Comparison of ENCODE assay signal across 17 mouse cellular contexts in the genomic region with DNA sequence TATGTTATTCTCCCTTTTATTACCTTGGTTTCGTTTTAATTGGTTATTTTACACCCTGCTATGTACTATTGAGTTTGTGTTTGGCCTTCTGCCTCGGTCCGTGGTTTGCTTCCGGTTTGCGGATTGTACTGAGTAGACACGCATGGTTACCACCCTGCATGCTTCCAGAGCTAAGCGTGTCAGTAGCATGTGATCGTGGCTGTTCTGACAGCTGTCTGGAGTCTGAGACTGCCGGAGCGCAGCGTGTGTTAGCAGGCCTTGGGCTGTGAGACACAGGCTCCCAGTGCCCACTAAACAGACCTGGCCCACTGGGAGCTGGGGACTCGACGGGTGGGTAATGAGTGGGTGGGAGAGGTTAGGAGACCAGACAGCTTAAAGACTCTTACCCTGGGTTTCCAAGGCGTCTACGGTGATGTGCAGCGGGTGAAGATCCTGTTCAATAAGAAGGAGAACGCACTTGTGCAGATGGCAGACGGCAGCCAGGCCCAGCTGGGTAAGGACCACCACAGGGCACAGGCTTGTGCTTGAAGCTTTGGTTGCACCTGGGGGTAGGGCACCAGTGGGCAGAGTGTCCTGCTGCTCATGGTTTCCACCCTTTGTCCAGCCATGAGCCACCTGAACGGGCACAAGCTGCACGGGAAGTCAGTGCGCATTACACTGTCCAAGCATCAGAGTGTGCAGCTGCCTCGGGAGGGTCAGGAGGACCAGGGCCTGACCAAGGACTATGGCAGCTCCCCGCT. TPM values are rescaled to one million over a fixed set of nuclear protein-coding genes. Genes with fewer than 3 reads are reported as not detected.
A peak's percentile ranks its signal among the peaks of the same experiment; 100 is the strongest.
DNase-seq lines count a peak whose midpoint lies in the region; ATAC-seq and TF ChIP-seq lines count a peak whose summit lies in the region.
"Had no signal": no experiment of that assay in that cellular context is flagged by ENCODE, and none has a peak within 500 bp of the region (broad histone marks: within the 10 kb centered on the region; RNA-seq: fewer than 3 reads in every experiment).

No protein-coding gene starts in this region.

- no peaks in the 10 kb centered on the region for H3K27me3 ChIP-seq in intestine, embryonic 15.5 days (replicated peaks)
- no peaks in the 10 kb centered on the region for H3K27me3 ChIP-seq in intestine, embryonic 16.5 days (replicated peaks; ENCODE audit: control insufficient read depth, insufficient read depth, low read length)
- no peaks in the 10 kb centered on the region for H3K27me3 ChIP-seq in midbrain, postnatal 0 days (ENCODE audit: insufficient read depth, low read length)
- H3K27me3 ChIP-seq in midbrain, embryonic 15.5 days (replicated peaks), result no peaks in the 10 kb centered on the region
- no peaks in the 10 kb centered on the region for H3K27me3 ChIP-seq in embryonic facial prominence, embryonic 15.5 days
- H3K27me3 ChIP-seq in neural tube, embryonic 15.5 days (replicated peaks), result no peaks in the 10 kb centered on the region
- H3K27me3 ChIP-seq: liver, embryonic 13.5 days; stomach, embryonic 15.5 days had no signal

- no peaks in the 10 kb centered on the region for H3K9me3 ChIP-seq in intestine, embryonic 15.5 days
- no peaks in the 10 kb centered on the region for H3K9me3 ChIP-seq in intestine, embryonic 16.5 days (ENCODE audit: control insufficient read depth, low read length)
- H3K9me3 ChIP-seq in midbrain, postnatal 0 days (ENCODE audit: low read length), result no peaks in the 10 kb centered on the region
- H3K9me3 ChIP-seq in midbrain, embryonic 15.5 days, result no peaks in the 10 kb centered on the region
- no peaks in the 10 kb centered on the region for H3K9me3 ChIP-seq in embryonic facial prominence, embryonic 15.5 days (replicated peaks)
- no peaks in the 10 kb centered on the region for H3K9me3 ChIP-seq in neural tube, embryonic 15.5 days (replicated peaks)
- H3K9me3 ChIP-seq: liver, embryonic 13.5 days; stomach, embryonic 15.5 days had no signal

- 84% methylated on average over 23 of the region's 23 CpGs for WGBS in intestine, embryonic 15.5 days
- WGBS in intestine, embryonic 16.5 days, result 85% methylated on average over 23 of the region's 23 CpGs
- WGBS in midbrain, postnatal 0 days, result 80% methylated on average over 23 of the region's 23 CpGs
- WGBS in midbrain, embryonic 15.5 days, result 85% methylated on average over 23 of the region's 23 CpGs
- WGBS in embryonic facial prominence, embryonic 15.5 days, result 78% methylated on average over 23 of the region's 23 CpGs
- WGBS in neural tube, embryonic 15.5 days, result 74% methylated on average over 23 of the region's 23 CpGs

- H3K4me1 ChIP-seq in intestine, embryonic 15.5 days (replicated peaks), result peaks cover 50% of the 10 kb centered on the region
- peaks cover 38% of the 10 kb centered on the region for H3K4me1 ChIP-seq in intestine, embryonic 16.5 days (ENCODE audit: control insufficient read depth, insufficient read depth, low read length)
- H3K4me1 ChIP-seq in midbrain, postnatal 0 days (ENCODE audit: insufficient read depth, low read length), result peaks cover 6% of the 10 kb centered on the region; the same call in 1 of the 2 replicates
- peaks cover 38% of the 10 kb centered on the region for H3K4me1 ChIP-seq in midbrain, embryonic 15.5 days
- peaks cover 60% of the 10 kb centered on the region for H3K4me1 ChIP-seq in embryonic facial prominence, embryonic 15.5 days
- H3K4me1 ChIP-seq in neural tube, embryonic 15.5 days, result peaks cover 57% of the 10 kb centered on the region

- H3K4me2 ChIP-seq in intestine, embryonic 15.5 days (replicated peaks), result no peak overlapping the region
- H3K4me2 ChIP-seq in intestine, embryonic 16.5 days (ENCODE audit: low read depth, low read length), result no peak overlapping the region
- H3K4me2 ChIP-seq in midbrain, postnatal 0 days (ENCODE audit: low read depth, low read length, poor library complexity, severe bottlenecking), result no peak overlapping the region
- no peak overlapping the region for H3K4me2 ChIP-seq in midbrain, embryonic 15.5 days
- no peak overlapping the region for H3K4me2 ChIP-seq in embryonic facial prominence, embryonic 15.5 days (replicated peaks)
- H3K4me2 ChIP-seq in neural tube, embryonic 15.5 days, result no peak overlapping the region
- H3K4me2 ChIP-seq: liver, embryonic 13.5 days; stomach, embryonic 15.5 days had no signal

- DNase-seq in midbrain, postnatal 0 days (ENCODE audit: low spot score), result peak; percentile 57
- DNase-seq in layer of hippocampus, adult 18-20 months (ENCODE audit: low spot score in 2 of 2), result no peak
- DNase-seq: adrenal gland, postnatal 10 days; liver, embryonic 13.5 days; lung, postnatal 14 days; thymus, postnatal 4 days had no signal

- H3K36me3 ChIP-seq in intestine, embryonic 15.5 days, result peaks cover 55% of the 10 kb centered on the region
- H3K36me3 ChIP-seq in intestine, embryonic 16.5 days (ENCODE audit: control insufficient read depth, insufficient read depth, low read length), result peaks cover 43% of the 10 kb centered on the region
- peaks cover 66% of the 10 kb centered on the region for H3K36me3 ChIP-seq in midbrain, postnatal 0 days (ENCODE audit: insufficient read depth, low read length)
- peaks cover 68% of the 10 kb centered on the region for H3K36me3 ChIP-seq in midbrain, embryonic 15.5 days (replicated peaks)
- peaks cover 79% of the 10 kb centered on the region for H3K36me3 ChIP-seq in embryonic facial prominence, embryonic 15.5 days
- H3K36me3 ChIP-seq in neural tube, embryonic 15.5 days, result peaks cover 84% of the 10 kb centered on the region

- ATAC-seq in intestine, embryonic 15.5 days, result no peak
- ATAC-seq in intestine, embryonic 16.5 days, result no peak
- ATAC-seq in midbrain, postnatal 0 days (ENCODE audit: low FRiP score), result no peak
- ATAC-seq in midbrain, embryonic 15.5 days (replicated peaks), result no peak
- ATAC-seq in embryonic facial prominence, embryonic 15.5 days (ENCODE audit: insufficient number of reproducible peaks, low FRiP score, low TSS enrichment, low read depth), result no peak
- ATAC-seq in neural tube, embryonic 15.5 days (ENCODE audit: low FRiP score), result no peak

- H3K4me3 ChIP-seq in intestine, embryonic 15.5 days (replicated peaks), result no peak overlapping the region
- H3K4me3 ChIP-seq in intestine, embryonic 16.5 days (ENCODE audit: low read length), result no peak overlapping the region
- no peak overlapping the region for H3K4me3 ChIP-seq in midbrain, postnatal 0 days (ENCODE audit: low read depth, low read length)
- H3K4me3 ChIP-seq in midbrain, embryonic 15.5 days, result no peak overlapping the region
- H3K4me3 ChIP-seq in embryonic facial prominence, embryonic 15.5 days (replicated peaks), result no peak overlapping the region
- no peak overlapping the region for H3K4me3 ChIP-seq in neural tube, embryonic 15.5 days (replicated peaks)
- H3K4me3 ChIP-seq: liver, embryonic 13.5 days; stomach, embryonic 15.5 days had no signal

- no peak for TF ChIP-seq CTCF in midbrain, postnatal 0 days (IDR thresholded peaks at IDR 0.05)

- H3K9ac ChIP-seq in intestine, embryonic 15.5 days, result no peak overlapping the region
- no peak overlapping the region for H3K9ac ChIP-seq in intestine, embryonic 16.5 days (ENCODE audit: low read depth, low read length)
- H3K9ac ChIP-seq in midbrain, postnatal 0 days (replicated peaks; ENCODE audit: low read length, poor library complexity, severe bottlenecking), result no peak overlapping the region
- H3K9ac ChIP-seq in midbrain, embryonic 15.5 days, result no peak overlapping the region
- H3K9ac ChIP-seq in embryonic facial prominence, embryonic 15.5 days, result no peak overlapping the region
- no peak overlapping the region for H3K9ac ChIP-seq in neural tube, embryonic 15.5 days (replicated peaks)
- H3K9ac ChIP-seq: liver, embryonic 13.5 days; stomach, embryonic 15.5 days had no signal

- H3K27ac ChIP-seq in intestine, embryonic 15.5 days, result peak overlapping the region; percentile 6; the same call in 1 of the 2 replicates
- H3K27ac ChIP-seq in intestine, embryonic 16.5 days (ENCODE audit: low read length), result no peak overlapping the region
- no peak overlapping the region for H3K27ac ChIP-seq in midbrain, postnatal 0 days (ENCODE audit: low read depth, low read length)
- no peak overlapping the region for H3K27ac ChIP-seq in midbrain, embryonic 15.5 days
- H3K27ac ChIP-seq in embryonic facial prominence, embryonic 15.5 days (replicated peaks), result peak overlapping the region; percentile 66; the same call in 1 of the 2 replicates
- 0 out of 2 replicates have a peak overlapping the region, but pooled peaks have one; percentile 23 for H3K27ac ChIP-seq in neural tube, embryonic 15.5 days (replicated peaks)
- H3K27ac ChIP-seq: liver, embryonic 13.5 days; stomach, embryonic 15.5 days had no signal

RNA-seq across cellular contexts. Expression of gene Ptbp1, which starts 8.0 kb away (rescaled TPM):
- 307 and 314 TPM in 2 replicates for polyA plus RNA-seq in intestine, embryonic 15.5 days (2015; fragmentation: Nextera tagmentation; extraction: Ambion mirVana)
- 295 and 302 TPM in 2 replicates for polyA plus RNA-seq in intestine, embryonic 16.5 days (2015; fragmentation: Nextera tagmentation; extraction: Ambion mirVana)
- 114 and 119 TPM in 2 replicates for total RNA-seq in midbrain, postnatal 0 days (2014; rRNA removed)
- 46.2 and 49.7 TPM in 2 replicates for polyA plus RNA-seq in midbrain, postnatal 0 days (2015; fragmentation: Nextera tagmentation; extraction: Ambion mirVana)
- 72.7 and 79.4 TPM in 2 replicates for polyA plus RNA-seq in midbrain, embryonic 15.5 days (2015; fragmentation: Nextera tagmentation; extraction: Ambion mirVana)
- polyA plus RNA-seq in embryonic facial prominence, embryonic 15.5 days (2015; fragmentation: Nextera tagmentation; extraction: Ambion mirVana), result 299 and 325 TPM in 2 replicates
- 55.8 and 121 TPM in 2 replicates for polyA plus RNA-seq in neural tube, embryonic 15.5 days (2015; fragmentation: Nextera tagmentation; extraction: Ambion mirVana)
- 10 to 100 TPM; 48.8 to 58.4 TPM for total RNA-seq in layer of hippocampus, adult 18-20 months (2021)

RNA-seq across cellular contexts. Expression of gene Prtn3, which starts 12.1 kb away (rescaled TPM):
- polyA plus RNA-seq in intestine, embryonic 15.5 days (2015; fragmentation: Nextera tagmentation; extraction: Ambion mirVana), result 3.7 and 3.9 TPM in 2 replicates
- polyA plus RNA-seq in intestine, embryonic 16.5 days (2015; fragmentation: Nextera tagmentation; extraction: Ambion mirVana), result 2.7 and 2.8 TPM in 2 replicates
- total RNA-seq in midbrain, postnatal 0 days (2014; rRNA removed), result 5.9 and 7.5 TPM in 2 replicates
- 11.7 and 14.6 TPM in 2 replicates for polyA plus RNA-seq in midbrain, postnatal 0 days (2015; fragmentation: Nextera tagmentation; extraction: Ambion mirVana)
- polyA plus RNA-seq in midbrain, embryonic 15.5 days (2015; fragmentation: Nextera tagmentation; extraction: Ambion mirVana), result 12.2 and 13.3 TPM in 2 replicates
- 4.3 and 5.6 TPM in 2 replicates for polyA plus RNA-seq in embryonic facial prominence, embryonic 15.5 days (2015; fragmentation: Nextera tagmentation; extraction: Ambion mirVana)
- polyA plus RNA-seq in neural tube, embryonic 15.5 days (2015; fragmentation: Nextera tagmentation; extraction: Ambion mirVana), result 9.0 and 9.5 TPM in 2 replicates
- total RNA-seq in layer of hippocampus, adult 18-20 months (2021), result 1 to 10 TPM in 1 of 2 experiments, under 1 TPM in 1; 0.94 to 2.0 TPM
- total RNA-seq: monocyte, adult 5-6 weeks had no signal

RNA-seq across cellular contexts. Expression of gene Plppr3, which starts 12.2 kb away (rescaled TPM):
- polyA plus RNA-seq in intestine, embryonic 15.5 days (2015; fragmentation: Nextera tagmentation; extraction: Ambion mirVana), result 31.3 and 32.7 TPM in 2 replicates
- 25.5 and 28.2 TPM in 2 replicates for polyA plus RNA-seq in intestine, embryonic 16.5 days (2015; fragmentation: Nextera tagmentation; extraction: Ambion mirVana)
- total RNA-seq in midbrain, postnatal 0 days (2014; rRNA removed), result 494 and 539 TPM in 2 replicates
- 350 and 358 TPM in 2 replicates for polyA plus RNA-seq in midbrain, postnatal 0 days (2015; fragmentation: Nextera tagmentation; extraction: Ambion mirVana)
- 496 and 503 TPM in 2 replicates for polyA plus RNA-seq in midbrain, embryonic 15.5 days (2015; fragmentation: Nextera tagmentation; extraction: Ambion mirVana)
- polyA plus RNA-seq in embryonic facial prominence, embryonic 15.5 days (2015; fragmentation: Nextera tagmentation; extraction: Ambion mirVana), result 59.9 and 68.2 TPM in 2 replicates
- 316 and 385 TPM in 2 replicates for polyA plus RNA-seq in neural tube, embryonic 15.5 days (2015; fragmentation: Nextera tagmentation; extraction: Ambion mirVana)
- 10 to 100 TPM; 30.6 to 34.4 TPM for total RNA-seq in layer of hippocampus, adult 18-20 months (2021)
- total RNA-seq: heart, postnatal 25 days had no signal

RNA-seq across cellular contexts. Expression of gene Elane, which starts 23.8 kb away (rescaled TPM):
- 1.1 and 2.6 TPM in 2 replicates for polyA plus RNA-seq in intestine, embryonic 15.5 days (2015; fragmentation: Nextera tagmentation; extraction: Ambion mirVana)
- 0.42 and 2.4 TPM in 2 replicates for polyA plus RNA-seq in intestine, embryonic 16.5 days (2015; fragmentation: Nextera tagmentation; extraction: Ambion mirVana)
- not detected in 2 replicates for total RNA-seq in midbrain, postnatal 0 days (2014; rRNA removed)
- polyA plus RNA-seq in midbrain, postnatal 0 days (2015; fragmentation: Nextera tagmentation; extraction: Ambion mirVana), result not detected in 2 replicates
- polyA plus RNA-seq in midbrain, embryonic 15.5 days (2015; fragmentation: Nextera tagmentation; extraction: Ambion mirVana), result 1.2 TPM in 1 of 2 replicates, not detected in the other
- polyA plus RNA-seq in embryonic facial prominence, embryonic 15.5 days (2015; fragmentation: Nextera tagmentation; extraction: Ambion mirVana), result 0.28 and 0.85 TPM in 2 replicates
- polyA plus RNA-seq in neural tube, embryonic 15.5 days (2015; fragmentation: Nextera tagmentation; extraction: Ambion mirVana), result 0.31 and 0.50 TPM in 2 replicates
- total RNA-seq in layer of hippocampus, adult 18-20 months (2021), result not detected
- total RNA-seq: heart, postnatal 25 days; left cerebral cortex, postnatal 25 days; monocyte, adult 5-6 weeks had no signal
- polyA plus RNA-seq: small intestine, adult 2 months had no signal

RNA-seq across cellular contexts. Expression of gene Cfd, which starts 28.4 kb away (rescaled TPM):
- not detected in 2 replicates for polyA plus RNA-seq in intestine, embryonic 15.5 days (2015; fragmentation: Nextera tagmentation; extraction: Ambion mirVana)
- not detected in 2 replicates for polyA plus RNA-seq in intestine, embryonic 16.5 days (2015; fragmentation: Nextera tagmentation; extraction: Ambion mirVana)
- not detected in 2 replicates for total RNA-seq in midbrain, postnatal 0 days (2014; rRNA removed)
- polyA plus RNA-seq in midbrain, postnatal 0 days (2015; fragmentation: Nextera tagmentation; extraction: Ambion mirVana), result not detected in 2 replicates
- not detected in 2 replicates for polyA plus RNA-seq in midbrain, embryonic 15.5 days (2015; fragmentation: Nextera tagmentation; extraction: Ambion mirVana)
- not detected in 2 replicates for polyA plus RNA-seq in embryonic facial prominence, embryonic 15.5 days (2015; fragmentation: Nextera tagmentation; extraction: Ambion mirVana)
- not detected in 2 replicates for polyA plus RNA-seq in neural tube, embryonic 15.5 days (2015; fragmentation: Nextera tagmentation; extraction: Ambion mirVana)
- total RNA-seq in layer of hippocampus, adult 18-20 months (2021), result not detected
- total RNA-seq: common myeloid progenitor, adult 5-6 weeks; left cerebral cortex, postnatal 25 days; monocyte, adult 5-6 weeks had no signal
- polyA plus RNA-seq: liver, embryonic 13.5 days; stomach, embryonic 15.5 days had no signal

Comparison
In these comparisons a context has a peak if more than half of its experiments do, and no peak if none do; other contexts are left out.
1. H3K27ac ChIP-seq: peak in intestine, embryonic 15.5 days (single experiment), embryonic facial prominence, embryonic 15.5 days (single experiment) and neural tube, embryonic 15.5 days (single experiment); none in intestine, embryonic 16.5 days (single experiment), midbrain, postnatal 0 days (single experiment) and midbrain, embryonic 15.5 days (single experiment).